Mouse (Mus musculus) CH12.LX (cell line): ENCODE measurements at regions not wholly inside any gene's neighbourhood (a gene's known extent, or its start where the extent isn't known, plus 50 kb on each side); places are given as distances from the start of the nearest gene placed in this dataset.

Experiments
- ETS1 ChIP-seq: conservative IDR thresholded peaks from 2 replicates; pipeline ENCODE4 v1.6.1; 2012; ENCODE audit warnings: low read depth, mild to moderate bottlenecking, inconsistent platforms, low read length, improper control_type of control experiment, moderate library complexity
- GABPA ChIP-seq: IDR thresholded peaks from 2 replicates; pipeline ENCODE4 v1.6.1; 2012; ENCODE audit warnings: low read depth, low read length, improper control_type of control experiment, inconsistent platforms; ENCODE audit not compliant: insufficient replicate concordance
- SIN3A ChIP-seq: IDR thresholded peaks from 2 replicates; pipeline ENCODE4 v1.6.1; 2012; ENCODE audit warnings: low read length, improper control_type of control experiment, inconsistent platforms
- USF1 ChIP-seq: IDR thresholded peaks from 2 replicates; pipeline ENCODE4 v1.6.1; 2014; ENCODE audit warnings: low read depth, mild to moderate bottlenecking, inconsistent platforms, low read length, improper control_type of control experiment

- TF ChIP-seq USF1 (no peak), SIN3A (no peak), GABPA (no peak), ETS1 (no peak)
Measured at GRCm38 (mm10) chr4:135041921-135042320, 78.5 kb upstream of the Runx3 start.
